Mouse (Mus musculus) cerebellum, adult 2 months (tissue): ENCODE data around the gene Fam20a. TPM values are rescaled to one million over a fixed set of nuclear protein-coding genes. Genes with fewer than 3 reads are reported as not detected.

Source experiments
- DNase-seq, 2 experiments: peaks; one replicate each; pipeline ENCODE4 v3.0.0; 2021
- H3K27ac ChIP-seq: fragments of 200-500 bp; 2 replicates; pipeline ENCODE4 v1.5.1; 2012; ENCODE audit warnings: low read length, control low read depth, inconsistent platforms; ENCODE audit not compliant: insufficient read depth
- H3K27me3 ChIP-seq: fragments of 200-500 bp; 2 replicates; pipeline ENCODE4 v1.6.1; 2012; ENCODE audit warnings: inconsistent platforms, mild to moderate bottlenecking, low read length, moderate library complexity; ENCODE audit not compliant: control insufficient read depth, insufficient read depth
- H3K4me1 ChIP-seq: fragments of 200-500 bp; 2 replicates; pipeline ENCODE4 v1.6.1; 2011; ENCODE audit warnings: low read length; ENCODE audit not compliant: control insufficient read depth, insufficient read depth
- H3K4me3 ChIP-seq: fragments of 200-500 bp; replicated peaks from 2 replicates; pipeline ENCODE3; 2011; ENCODE audit warnings: mild to moderate bottlenecking, low read depth, low read length, control low read depth; ENCODE audit not compliant: insufficient read depth
- CTCF ChIP-seq: fragments of 200-500 bp; IDR thresholded peaks from 2 replicates; pipeline ENCODE4 v1.5.1; 2011; ENCODE audit warnings: low read depth, mild to moderate bottlenecking, control low read depth, low read length, moderate library complexity, borderline replicate concordance; ENCODE audit not compliant: insufficient read depth
- POLR2A ChIP-seq: fragments of 200-500 bp; IDR thresholded peaks from 2 replicates; pipeline ENCODE4 v1.6.1; 2011; ENCODE audit warnings: low read length, control low read depth, borderline replicate concordance; ENCODE audit not compliant: insufficient read depth
- WGBS: fragments of 180-500 bp; shearing (Covaris S2); methylation state at CpG from one replicate; pipeline ENCODE4 v1.1.7; 2018; 5-methylcytosine and 5-hydroxymethylcytosine counted together
- polyA plus RNA-seq: library from polyadenylated mRNA; depleted of rRNA; stranded (reverse); fragments of >200 nt; gene quantifications from 2 replicates; pipeline ENCODE4 v1.2.3, GENCODE M21; 2012

Gene Fam20a
- polyA plus RNA-seq, 1 experiment: 22.3 TPM

- 47% methylated on average over 12 of the region's 12 CpGs for WGBS
- Histone ChIP-seq H3K27ac (no peak overlapping the region), H3K4me1 (no peaks in the 10 kb centered on the region), H3K4me3 (no peak overlapping the region), H3K27me3 (no peaks in the 10 kb centered on the region)
- no peak for DNase-seq
- TF ChIP-seq POLR2A (no peak), CTCF (no peak)
Measured at GRCm38 (mm10) chr11:109751636-109752603, 29.8 kb upstream of the Fam20a start.

- H3K4me3 ChIP-seq: no peak overlapping the region
Measured at GRCm38 (mm10) chr11:109745210-109745609, 23.1 kb upstream of the Fam20a start.

GRCm38 (mm10) chr11:109737967-109738366 is 15.9 kb upstream of the Fam20a start:
- no peaks in the 10 kb centered on the region for H3K27me3 ChIP-seq
- no peak overlapping the region for H3K27ac ChIP-seq
- H3K4me1 ChIP-seq: no peaks in the 10 kb centered on the region
- H3K4me3 ChIP-seq: no peak overlapping the region
- no peak for TF ChIP-seq CTCF
- TF ChIP-seq POLR2A: no peak
- WGBS: 88% methylated on average over 3 of the region's 3 CpGs
- no peak for DNase-seq

More at GRCm38 (mm10) chr11:109745210-109745609, 23.1 kb upstream of the Fam20a start:
- H3K4me1 ChIP-seq: no peaks in the 10 kb centered on the region
- H3K27ac ChIP-seq: no peak overlapping the region
- WGBS: 77% methylated on average over 4 of the region's 4 CpGs
- DNase-seq: no peak
- TF ChIP-seq POLR2A (no peak), CTCF (no peak)
- H3K27me3 ChIP-seq: no peaks in the 10 kb centered on the region

GRCm38 (mm10) chr11:109736406-109736805 is 14.3 kb upstream of the Fam20a start:
- TF ChIP-seq POLR2A: no peak
- TF ChIP-seq CTCF: no peak
- H3K4me3 ChIP-seq: no peak overlapping the region
- no peak overlapping the region for H3K27ac ChIP-seq
- no peak for DNase-seq
- WGBS: 90% methylated on average over 3 of the region's 3 CpGs
- no peaks in the 10 kb centered on the region for H3K4me1 ChIP-seq
- no peaks in the 10 kb centered on the region for H3K27me3 ChIP-seq

- H3K4me1 ChIP-seq: no peaks in the 10 kb centered on the region
- no peaks in the 10 kb centered on the region for H3K27me3 ChIP-seq
- DNase-seq: no peak
- no peak for TF ChIP-seq POLR2A
- no peak for TF ChIP-seq CTCF
- no peak overlapping the region for H3K4me3 ChIP-seq
- 89% methylated on average over 1 of the region's 1 CpGs for WGBS
- H3K27ac ChIP-seq: no peak overlapping the region
Measured at GRCm38 (mm10) chr11:109734341-109734740, 12.3 kb upstream of the Fam20a start.

- 87% methylated on average over 8 of the region's 8 CpGs for WGBS
- no peak for TF ChIP-seq POLR2A
- no peak for TF ChIP-seq CTCF
- H3K27ac ChIP-seq: no peak overlapping the region
- no peak overlapping the region for H3K4me3 ChIP-seq
- DNase-seq: no peak
- H3K4me1 ChIP-seq: no peaks in the 10 kb centered on the region
- H3K27me3 ChIP-seq: no peaks in the 10 kb centered on the region
Measured at GRCm38 (mm10) chr11:109732726-109733438, 10.8 kb upstream of the Fam20a start.

- no peaks in the 10 kb centered on the region for H3K27me3 ChIP-seq
- H3K4me3 ChIP-seq: no peak overlapping the region
- H3K4me1 ChIP-seq: no peaks in the 10 kb centered on the region
- no peak for DNase-seq
- WGBS: 73% methylated on average over 3 of the region's 3 CpGs
- TF ChIP-seq CTCF (no peak), POLR2A (no peak)
- no peak overlapping the region for H3K27ac ChIP-seq
Measured at GRCm38 (mm10) chr11:109728371-109728770, 6.3 kb upstream of the Fam20a start.

GRCm38 (mm10) chr11:109722711-109723110 is 632 bp upstream of the Fam20a start:
- DNase-seq: no peak
- H3K4me3 ChIP-seq: no peak overlapping the region
- no peak for TF ChIP-seq POLR2A
- 76% methylated on average over 4 of the region's 4 CpGs for WGBS
- no peaks in the 10 kb centered on the region for H3K4me1 ChIP-seq
- H3K27me3 ChIP-seq: no peaks in the 10 kb centered on the region; the same call in 1 of the 2 replicates
- no peak overlapping the region for H3K27ac ChIP-seq
